ENCODE assay signal across 9 mouse cellular contexts in genomic region chr4:139289017-139289416, GRCm38 (mm10). TPM values are rescaled to one million over a fixed set of nuclear protein-coding genes. Genes with fewer than 3 reads are reported as not detected.
DNase-seq lines count a peak whose midpoint lies in the region; ATAC-seq and TF ChIP-seq lines count a peak whose summit lies in the region.
"Had no signal": no experiment of that assay in that cellular context is flagged by ENCODE, and none has a peak within 500 bp of the region (broad histone marks: within the 10 kb centered on the region; RNA-seq: fewer than 3 reads in every experiment).

No protein-coding gene starts in this region.

- peak; percentile 84 for TF ChIP-seq CTCF in hindbrain, postnatal 0 days (IDR thresholded peaks at IDR 0.05; ENCODE audit: low read depth)
- peak; percentile 83 for TF ChIP-seq CTCF in stomach, postnatal 0 days (IDR thresholded peaks at IDR 0.05; ENCODE audit: low read depth)

- no peak overlapping the region for H3K4me2 ChIP-seq in hindbrain, postnatal 0 days (ENCODE audit: low read depth, low read length)
- H3K4me2 ChIP-seq in stomach, postnatal 0 days (replicated peaks; ENCODE audit: low read depth), result no peak overlapping the region
- H3K4me2 ChIP-seq: heart, embryonic 15.5 days had no signal

- peaks cover 82% of the 10 kb centered on the region for H3K36me3 ChIP-seq in embryonic facial prominence, embryonic 10.5 days (replicated peaks)
- peaks cover 19% of the 10 kb centered on the region for H3K36me3 ChIP-seq in hindbrain, postnatal 0 days (ENCODE audit: insufficient read depth, low read length)
- H3K36me3 ChIP-seq in stomach, postnatal 0 days (ENCODE audit: control insufficient read depth, insufficient read depth, low read length), result peaks cover 45% of the 10 kb centered on the region

- TF ChIP-seq EP300 in stomach, postnatal 0 days (optimal IDR thresholded peaks at IDR 0.05), result no peak

- H3K27ac ChIP-seq in embryonic facial prominence, embryonic 10.5 days (replicated peaks), result peak overlapping the region; percentile 71
- no peak overlapping the region for H3K27ac ChIP-seq in hindbrain, postnatal 0 days
- H3K27ac ChIP-seq in stomach, postnatal 0 days (replicated peaks), result no peak overlapping the region

- intact Hi-C loops in heart, postnatal 25 days (cut with DNase I), result no loop called here

- ATAC-seq in hindbrain, postnatal 0 days, result peak; percentile 25; the same call in 1 of the 2 replicates
- ATAC-seq in megakaryocyte, adult 5-6 weeks (ENCODE audit: poor library complexity, severe bottlenecking), result peak; percentile 48
- no peak for ATAC-seq in stomach, postnatal 0 days (ENCODE audit: low FRiP score, low TSS enrichment)

- no peaks in the 10 kb centered on the region for H3K9me3 ChIP-seq in embryonic facial prominence, embryonic 10.5 days
- H3K9me3 ChIP-seq in hindbrain, postnatal 0 days (ENCODE audit: low read length), result no peaks in the 10 kb centered on the region
- H3K9me3 ChIP-seq in stomach, postnatal 0 days (ENCODE audit: control insufficient read depth, low read length), result no peaks in the 10 kb centered on the region
- H3K9me3 ChIP-seq: heart, embryonic 15.5 days had no signal

- peak; percentile 56 to 60 for DNase-seq in heart, adult 18-20 months
- no peak for DNase-seq in heart, postnatal 25 days (ENCODE audit: low spot score)
- DNase-seq in adipocyte (ENCODE audit: low spot score), result peak; percentile 81
- DNase-seq in embryonic facial prominence, embryonic 10.5 days (ENCODE audit: low spot score), result peak; percentile 70
- peak; percentile 69 for DNase-seq in hindbrain, postnatal 0 days (ENCODE audit: low spot score)
- peak; percentile 65 to 66 for DNase-seq in left cerebral cortex, adult 18-20 months (ENCODE audit: low spot score in 2 of 2)
- DNase-seq in stomach, postnatal 0 days (ENCODE audit: low spot score), result peak; percentile 60

- H3K4me1 ChIP-seq in embryonic facial prominence, embryonic 10.5 days, result peaks cover 35% of the 10 kb centered on the region
- H3K4me1 ChIP-seq in hindbrain, postnatal 0 days (ENCODE audit: insufficient read depth, low read length), result no peaks in the 10 kb centered on the region
- no peaks in the 10 kb centered on the region for H3K4me1 ChIP-seq in stomach, postnatal 0 days (replicated peaks; ENCODE audit: control insufficient read depth, insufficient read depth)

- no peaks in the 10 kb centered on the region for H3K27me3 ChIP-seq in embryonic facial prominence, embryonic 10.5 days (replicated peaks; ENCODE audit: low read depth, poor library complexity, severe bottlenecking)
- H3K27me3 ChIP-seq in hindbrain, postnatal 0 days (ENCODE audit: insufficient read depth, low read length), result no peaks in the 10 kb centered on the region
- no peaks in the 10 kb centered on the region for H3K27me3 ChIP-seq in stomach, postnatal 0 days (ENCODE audit: control insufficient read depth, insufficient read depth, low read length)
- H3K27me3 ChIP-seq: heart, embryonic 15.5 days had no signal

- H3K9ac ChIP-seq in hindbrain, postnatal 0 days (replicated peaks; ENCODE audit: low read length), result no peak overlapping the region; the same call in 1 of the 2 replicates
- no peak overlapping the region for H3K9ac ChIP-seq in stomach, postnatal 0 days (ENCODE audit: low read length)
- H3K9ac ChIP-seq: heart, embryonic 15.5 days had no signal

- 59% methylated on average over 10 of the region's 10 CpGs for WGBS in embryonic facial prominence, embryonic 10.5 days
- WGBS in hindbrain, postnatal 0 days, result 68% methylated on average over 10 of the region's 10 CpGs
- WGBS in stomach, postnatal 0 days, result 68% methylated on average over 10 of the region's 10 CpGs

- H3K4me3 ChIP-seq in embryonic facial prominence, embryonic 10.5 days, result no peak overlapping the region
- H3K4me3 ChIP-seq in hindbrain, postnatal 0 days (ENCODE audit: low read length), result no peak overlapping the region
- no peak overlapping the region for H3K4me3 ChIP-seq in stomach, postnatal 0 days (ENCODE audit: low read depth, low read length)
- H3K4me3 ChIP-seq: heart, embryonic 15.5 days had no signal

RNA-seq across cellular contexts. Expression of gene Pqlc2, which starts 21.5 kb away (rescaled TPM):
- total RNA-seq in heart, adult 18-20 months (2021), result 1 to 10 TPM; 5.0 to 5.8 TPM
- 1 to 10 TPM; 6.4 to 6.6 TPM for total RNA-seq in heart, postnatal 25 days (2021)
- polyA plus RNA-seq in embryonic facial prominence, embryonic 10.5 days (2016; fragmentation: Nextera tagmentation; extraction: Ambion mirVana), result 17.5 and 17.7 TPM in 2 replicates
- 23.1 and 23.5 TPM in 2 replicates for total RNA-seq in hindbrain, postnatal 0 days (2014; rRNA removed)
- polyA plus RNA-seq in hindbrain, postnatal 0 days (2015; fragmentation: Nextera tagmentation; extraction: Ambion mirVana), result 13.3 and 13.7 TPM in 2 replicates
- total RNA-seq in left cerebral cortex, adult 18-20 months (2021), result 10 to 100 TPM; 15.0 to 15.8 TPM
- total RNA-seq in megakaryocyte, adult 5-6 weeks (2015), result 9.8 and 11.1 TPM in 2 replicates
- 12.8 and 16.1 TPM in 2 replicates for total RNA-seq in megakaryocyte, adult 5-6 weeks (2017)
- 20.9 and 22.2 TPM in 2 replicates for polyA plus RNA-seq in stomach, postnatal 0 days (2015; fragmentation: Nextera tagmentation; extraction: Ambion mirVana)

RNA-seq across cellular contexts. Expression of gene Akr7a5, which starts 21.5 kb away (rescaled TPM):
- 10 to 100 TPM; 55.9 to 57.5 TPM for total RNA-seq in heart, adult 18-20 months (2021)
- total RNA-seq in heart, postnatal 25 days (2021), result 10 to 100 TPM; 42.6 to 46.8 TPM
- polyA plus RNA-seq in embryonic facial prominence, embryonic 10.5 days (2016; fragmentation: Nextera tagmentation; extraction: Ambion mirVana), result 141 and 158 TPM in 2 replicates
- total RNA-seq in hindbrain, postnatal 0 days (2014; rRNA removed), result 58.5 and 73.3 TPM in 2 replicates
- polyA plus RNA-seq in hindbrain, postnatal 0 days (2015; fragmentation: Nextera tagmentation; extraction: Ambion mirVana), result 67.6 and 69.2 TPM in 2 replicates
- 10 to 100 TPM; 26.8 to 27.0 TPM for total RNA-seq in left cerebral cortex, adult 18-20 months (2021)
- total RNA-seq in megakaryocyte, adult 5-6 weeks (2015), result 3.9 and 4.2 TPM in 2 replicates
- 5.8 and 7.1 TPM in 2 replicates for total RNA-seq in megakaryocyte, adult 5-6 weeks (2017)
- polyA plus RNA-seq in stomach, postnatal 0 days (2015; fragmentation: Nextera tagmentation; extraction: Ambion mirVana), result 73.2 and 73.8 TPM in 2 replicates
